Mouse (Mus musculus) stomach, embryonic 16.5 days (tissue): Measurements from ENCODE around the gene Col4a1. TPM values are rescaled to one million over a fixed set of nuclear protein-coding genes. Genes with fewer than 3 reads are reported as not detected.
A peak's percentile ranks its signal among the peaks of the same experiment; 100 is the strongest.

Source experiments
- ATAC-seq: fragments of 200-750 bp; cut with Nextera tagmentation; 2 replicates; pipeline ENCODE4 v1.8.0; 2017; ENCODE audit warnings: moderate number of reproducible peaks, moderate TSS enrichment; ENCODE audit not compliant: insufficient read depth, low FRiP score
- H3K27ac ChIP-seq: fragments of 300-500 bp; sonication (generic); 2 replicates; pipeline ENCODE4 v1.5.1; 2014; ENCODE audit warnings: low read length
- H3K27me3 ChIP-seq: fragments of 300-500 bp; sonication (generic); 2 replicates; pipeline ENCODE4 v1.6.1; 2014; ENCODE audit warnings: low read length, control low read depth, mixed read lengths; ENCODE audit not compliant: control insufficient read depth, insufficient read depth
- H3K36me3 ChIP-seq: fragments of 300-500 bp; sonication (generic); 2 replicates; pipeline ENCODE4 v1.6.1; 2014; ENCODE audit warnings: low read length; ENCODE audit not compliant: control insufficient read depth, insufficient read depth
- H3K4me1 ChIP-seq: fragments of 300-500 bp; sonication (generic); 2 replicates; pipeline ENCODE4 v1.6.1; 2014; ENCODE audit warnings: low read length, control low read depth, mixed read lengths; ENCODE audit not compliant: control insufficient read depth, insufficient read depth
- H3K4me2 ChIP-seq: fragments of 300-500 bp; sonication (generic); 2 replicates; pipeline ENCODE4 v1.6.1; 2014; ENCODE audit warnings: low read depth, low read length, mixed read lengths
- H3K4me3 ChIP-seq: fragments of 300-500 bp; sonication (generic); replicated peaks from 2 replicates; pipeline ENCODE4 v1.5.1; 2014; ENCODE audit warnings: mild to moderate bottlenecking, low read length
- H3K9ac ChIP-seq: fragments of 300-500 bp; sonication (generic); 2 replicates; pipeline ENCODE4 v1.6.1; 2014; ENCODE audit warnings: low read length
- H3K9me3 ChIP-seq: fragments of 300-500 bp; sonication (generic); replicated peaks from 2 replicates; pipeline ENCODE4 v1.6.1; 2016; ENCODE audit warnings: low read length, control low read depth; ENCODE audit not compliant: control insufficient read depth
- WGBS: fragments of 180-500 bp; shearing (Covaris S2); extraction: QIAGEN DNeasy Blood & Tissue Kit; methylation state at CpG from one replicate; pipeline ENCODE4 v1.1.7; 2014; 5-methylcytosine and 5-hydroxymethylcytosine counted together
- polyA plus RNA-seq: library from polyadenylated mRNA; unstranded; fragments of >200 nt; fragmentation: Nextera tagmentation; extraction: Ambion mirVana; gene quantifications from 2 replicates; pipeline ENCODE4 v1.2.1, GENCODE M21; 2015

Col4a1 gene
- polyA plus RNA-seq, 1 experiment from 2014 or later: 207 TPM

DNA sequence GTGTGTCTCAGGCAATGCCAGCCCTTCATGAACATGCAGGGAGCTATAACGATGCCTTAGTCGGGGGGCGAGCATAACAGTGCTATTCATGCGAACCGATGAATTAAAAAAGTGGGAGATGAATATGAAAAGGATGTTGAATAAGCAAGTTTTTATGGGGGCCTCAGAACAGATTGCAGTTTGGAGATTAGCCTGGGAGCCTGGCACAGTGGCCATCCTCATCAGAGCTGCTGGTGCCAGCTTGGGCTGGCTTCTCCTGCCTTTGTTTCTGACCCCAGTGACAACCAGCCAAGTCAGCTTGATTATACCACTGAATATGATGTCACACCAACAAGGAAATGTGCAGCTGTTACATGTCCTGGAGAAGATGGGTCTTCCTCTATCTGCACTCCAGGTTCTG, 23.7 kb upstream of the Col4a1 start:
- no peaks in the 10 kb centered on the region for H3K9me3 ChIP-seq
- H3K9ac ChIP-seq: no peak overlapping the region
- H3K27ac ChIP-seq: peak overlapping the region; percentile 7; the same call in 1 of the 2 replicates
- 89% methylated on average over 5 of the region's 5 CpGs for whole genome bisulfite sequencing
- H3K4me1 ChIP-seq: peaks cover 17% of the 10 kb centered on the region
- H3K36me3 ChIP-seq: no peaks in the 10 kb centered on the region
- H3K27me3 ChIP-seq: no peaks in the 10 kb centered on the region
- ATAC-seq: no peak
- H3K4me2 ChIP-seq: no peak overlapping the region
- no peak overlapping the region for H3K4me3 ChIP-seq

DNA sequence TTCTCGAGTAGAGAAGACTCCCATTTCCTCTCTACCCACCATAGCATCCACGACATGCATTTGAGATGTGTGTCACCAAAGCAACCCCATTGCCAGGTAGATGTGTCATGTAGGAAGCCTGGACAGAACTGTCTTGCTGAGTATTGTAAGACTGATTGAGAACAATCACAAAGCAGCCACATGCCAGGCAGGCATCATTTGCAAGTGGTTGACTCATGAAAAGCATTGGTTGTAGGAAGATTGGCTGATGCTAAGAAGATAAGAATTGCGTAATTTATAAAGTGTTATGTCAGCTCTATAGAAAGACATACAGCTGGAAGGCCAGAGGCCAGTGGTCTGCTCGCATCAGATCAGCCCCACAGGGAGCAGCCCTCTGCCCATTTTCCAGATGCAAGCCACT, 22.6 kb upstream of the Col4a1 start:
- Histone ChIP-seq H3K4me1 (peaks cover 19% of the 10 kb centered on the region), H3K9ac (no peak overlapping the region), H3K27ac (no peak overlapping the region), H3K36me3 (no peaks in the 10 kb centered on the region), H3K4me2 (no peak overlapping the region), H3K27me3 (no peaks in the 10 kb centered on the region), H3K4me3 (no peak overlapping the region), H3K9me3 (no peaks in the 10 kb centered on the region)
- no peak for ATAC-seq
- 80% methylated on average over 4 of the region's 4 CpGs for WGBS

DNA sequence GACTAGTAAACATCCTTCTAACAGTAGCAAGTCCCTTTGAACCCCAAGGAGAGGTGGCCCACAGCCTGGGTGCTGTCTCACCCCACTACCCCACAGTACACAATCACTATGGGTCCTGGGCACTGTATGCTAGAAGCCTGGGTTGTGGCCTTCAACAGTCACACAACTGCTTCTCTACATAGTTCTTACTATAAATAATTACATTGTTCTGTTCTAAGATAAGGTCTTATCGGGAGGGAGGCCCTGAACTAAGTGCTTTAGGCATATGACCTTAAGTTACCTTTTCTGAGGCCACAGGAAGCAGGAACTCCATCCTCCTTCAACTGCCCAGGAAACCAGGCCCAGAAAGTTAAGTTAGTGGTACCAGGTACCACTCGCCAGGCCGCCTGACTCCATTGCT, 21.9 kb upstream of the Col4a1 start:
- ATAC-seq: peak; percentile 31; the same call in 1 of the 2 replicates
- H3K9ac ChIP-seq: 0 out of 2 replicates have a peak overlapping the region, but pooled peaks have one; percentile 1
- H3K27ac ChIP-seq: no peak overlapping the region
- no peaks in the 10 kb centered on the region for H3K36me3 ChIP-seq
- no peaks in the 10 kb centered on the region for H3K9me3 ChIP-seq
- H3K27me3 ChIP-seq: no peaks in the 10 kb centered on the region
- no peak overlapping the region for H3K4me3 ChIP-seq
- 59% methylated on average over 3 of the region's 3 CpGs for WGBS
- no peak overlapping the region for H3K4me2 ChIP-seq
- peaks cover 21% of the 10 kb centered on the region for H3K4me1 ChIP-seq

DNA sequence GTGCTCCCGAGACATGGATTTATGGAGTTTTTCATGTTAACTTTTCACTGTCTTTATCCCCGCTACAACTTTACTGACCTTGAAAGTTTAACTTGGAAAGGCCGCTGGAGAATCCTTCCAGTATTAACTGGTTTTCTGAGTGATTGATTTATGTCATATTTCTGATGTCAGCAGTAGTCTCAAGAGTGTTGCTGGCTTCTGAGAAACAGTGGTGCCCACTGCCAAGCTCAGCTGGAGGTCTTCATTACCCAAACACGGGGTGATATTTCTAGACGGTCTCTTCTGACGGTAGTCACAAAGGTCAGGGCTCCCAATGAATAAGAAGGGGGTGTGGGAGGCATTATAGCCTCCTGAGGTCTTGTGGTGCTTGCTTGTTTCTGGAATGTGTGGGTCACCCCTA, 21.1 kb upstream of the Col4a1 start:
- no peak for ATAC-seq
- Histone ChIP-seq H3K4me1 (peaks cover 21% of the 10 kb centered on the region), H3K9ac (no peak overlapping the region), H3K9me3 (no peaks in the 10 kb centered on the region), H3K36me3 (no peaks in the 10 kb centered on the region), H3K27ac (no peak overlapping the region), H3K27me3 (no peaks in the 10 kb centered on the region), H3K4me3 (no peak overlapping the region), H3K4me2 (no peak overlapping the region)
- 78% methylated on average over 6 of the region's 6 CpGs for WGBS

DNA sequence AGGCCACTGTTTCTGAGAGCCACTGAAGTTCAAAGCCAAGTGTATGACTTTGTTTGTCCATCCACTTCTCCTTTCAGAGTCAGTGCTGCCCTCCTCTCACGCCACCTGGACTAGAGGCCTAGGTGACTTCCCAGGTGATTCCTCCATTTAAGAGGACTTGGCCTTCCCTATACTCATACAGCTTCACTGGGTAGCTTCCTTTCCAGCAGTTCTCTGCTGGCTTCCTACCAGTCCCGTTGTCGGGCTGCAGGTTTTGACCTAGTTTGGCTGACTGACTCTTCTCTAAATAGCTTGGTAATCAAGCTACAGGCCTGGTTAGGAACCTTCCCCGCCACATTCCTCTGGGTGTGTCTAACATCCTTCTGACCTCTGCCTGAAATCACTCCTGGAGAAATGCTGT, 18.9 kb upstream of the Col4a1 start:
- H3K27me3 ChIP-seq: no peaks in the 10 kb centered on the region
- H3K27ac ChIP-seq: no peak overlapping the region
- H3K36me3 ChIP-seq: no peaks in the 10 kb centered on the region
- ATAC-seq: no peak
- WGBS: 51% methylated on average over 4 of the region's 4 CpGs
- no peak overlapping the region for H3K4me2 ChIP-seq
- H3K9ac ChIP-seq: no peak overlapping the region
- H3K9me3 ChIP-seq: no peaks in the 10 kb centered on the region
- H3K4me3 ChIP-seq: no peak overlapping the region
- H3K4me1 ChIP-seq: peaks cover 35% of the 10 kb centered on the region

DNA sequence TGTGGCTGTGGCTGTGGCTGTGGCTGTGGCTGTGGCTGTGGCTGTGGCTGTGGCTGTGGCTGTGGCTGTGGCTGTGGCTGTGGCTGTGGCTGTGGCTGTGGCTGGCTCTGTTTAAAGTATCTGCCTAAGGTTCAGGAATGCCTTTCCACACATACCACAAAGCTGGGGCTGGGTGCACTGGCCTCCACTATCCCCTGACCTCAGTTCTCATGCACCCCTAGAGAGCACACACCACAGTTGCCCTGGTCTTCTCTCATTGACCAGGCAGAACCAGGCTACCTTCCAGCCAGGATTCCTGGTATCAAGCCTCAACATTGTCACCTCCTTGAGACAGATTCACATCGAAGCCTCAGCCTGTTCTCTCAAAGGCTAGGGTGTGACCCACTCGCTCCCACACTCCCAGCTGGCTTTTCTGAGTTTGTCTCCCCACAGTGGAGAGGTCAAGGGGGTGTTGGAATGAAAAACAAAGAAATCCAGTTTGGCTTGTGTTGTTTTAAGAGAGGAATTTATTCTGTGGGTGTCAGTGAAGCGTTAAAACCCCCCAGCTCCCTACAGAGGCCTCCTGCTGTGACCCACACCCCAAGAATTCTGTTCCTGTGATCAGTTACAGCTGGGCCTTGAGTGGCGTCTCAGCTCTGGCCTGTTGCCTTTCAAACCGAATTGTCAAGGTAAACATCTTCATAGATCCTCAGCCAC, 15.2 kb upstream of the Col4a1 start:
- Histone ChIP-seq H3K4me1 (peaks cover 29% of the 10 kb centered on the region), H3K36me3 (no peaks in the 10 kb centered on the region), H3K27me3 (no peaks in the 10 kb centered on the region), H3K4me3 (no peak overlapping the region), H3K27ac (peak overlapping the region; percentile 75), H3K9ac (0 out of 2 replicates have a peak overlapping the region, but pooled peaks have one; percentile 35), H3K9me3 (no peaks in the 10 kb centered on the region), H3K4me2 (no peak overlapping the region)
- no peak for ATAC-seq
- WGBS: 42% methylated on average over 5 of the region's 5 CpGs

DNA sequence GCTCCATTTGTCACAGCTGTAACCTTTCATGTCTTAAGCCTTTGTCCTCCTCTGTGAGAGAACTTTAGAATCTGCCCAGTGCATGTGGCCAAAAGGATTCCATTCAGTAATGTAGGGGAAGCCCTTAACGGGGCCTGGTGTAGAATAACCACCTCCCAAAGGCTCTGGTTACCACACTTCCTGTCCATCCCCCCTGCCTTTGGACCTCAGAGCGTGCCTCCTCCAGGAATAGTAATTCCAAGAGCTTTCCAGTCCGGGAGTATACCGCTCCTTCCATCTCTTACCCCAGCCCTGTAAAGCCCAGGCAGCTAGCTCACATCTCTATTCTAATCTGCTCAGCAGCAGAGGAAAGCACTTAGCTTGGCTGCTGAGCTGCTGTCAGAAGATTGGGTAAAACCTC, 14.7 kb upstream of the Col4a1 start:
- ATAC-seq: peak; percentile 72; the same call in 1 of the 2 replicates
- H3K27ac ChIP-seq: peak overlapping the region; percentile 75
- H3K9ac ChIP-seq: 0 out of 2 replicates have a peak overlapping the region, but pooled peaks have one; percentile 35
- H3K36me3 ChIP-seq: no peaks in the 10 kb centered on the region
- no peaks in the 10 kb centered on the region for H3K9me3 ChIP-seq
- H3K27me3 ChIP-seq: no peaks in the 10 kb centered on the region
- peaks cover 29% of the 10 kb centered on the region for H3K4me1 ChIP-seq
- no peak overlapping the region for H3K4me3 ChIP-seq
- 33% methylated on average over 4 of the region's 4 CpGs for WGBS
- no peak overlapping the region for H3K4me2 ChIP-seq

DNA sequence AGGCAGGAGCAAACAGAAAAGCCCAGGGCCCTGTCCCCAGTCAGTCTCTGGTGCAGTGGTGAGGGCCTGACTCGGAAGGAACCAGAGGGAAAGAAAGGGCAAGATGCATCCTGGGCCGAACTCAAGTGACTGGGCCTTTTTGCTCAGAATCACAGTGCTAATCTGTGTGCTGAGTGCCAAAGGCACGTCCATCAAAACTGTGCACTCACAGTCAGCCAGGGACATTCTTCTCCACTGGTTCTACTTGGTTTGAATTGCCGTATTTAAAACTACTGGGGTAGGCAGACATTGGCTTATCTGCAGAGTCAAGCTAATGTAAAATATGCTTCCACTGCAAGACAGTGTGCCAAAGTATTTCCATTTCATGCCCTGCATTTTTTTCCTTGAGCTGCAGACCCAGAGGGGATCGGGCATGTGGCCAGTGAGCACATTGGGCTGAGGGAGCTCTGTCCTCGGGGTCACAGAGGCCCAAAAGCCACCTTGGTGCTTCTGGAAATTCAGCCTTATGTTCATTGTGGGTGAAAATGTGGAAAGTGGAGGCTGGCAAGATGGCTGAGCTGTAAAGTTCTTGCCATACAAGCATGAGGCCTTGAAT, 12.3 kb upstream of the Col4a1 start:
- 0 out of 2 replicates have a peak overlapping the region, but pooled peaks have one; percentile 6 for H3K9ac ChIP-seq
- H3K4me2 ChIP-seq: no peak overlapping the region
- H3K27me3 ChIP-seq: no peaks in the 10 kb centered on the region
- H3K36me3 ChIP-seq: no peaks in the 10 kb centered on the region
- peaks cover 24% of the 10 kb centered on the region for H3K4me1 ChIP-seq
- WGBS: 77% methylated on average over 6 of the region's 6 CpGs
- H3K4me3 ChIP-seq: no peak overlapping the region
- no peak overlapping the region; the same call in 1 of the 2 replicates for H3K27ac ChIP-seq
- no peaks in the 10 kb centered on the region for H3K9me3 ChIP-seq
- ATAC-seq: no peak

DNA sequence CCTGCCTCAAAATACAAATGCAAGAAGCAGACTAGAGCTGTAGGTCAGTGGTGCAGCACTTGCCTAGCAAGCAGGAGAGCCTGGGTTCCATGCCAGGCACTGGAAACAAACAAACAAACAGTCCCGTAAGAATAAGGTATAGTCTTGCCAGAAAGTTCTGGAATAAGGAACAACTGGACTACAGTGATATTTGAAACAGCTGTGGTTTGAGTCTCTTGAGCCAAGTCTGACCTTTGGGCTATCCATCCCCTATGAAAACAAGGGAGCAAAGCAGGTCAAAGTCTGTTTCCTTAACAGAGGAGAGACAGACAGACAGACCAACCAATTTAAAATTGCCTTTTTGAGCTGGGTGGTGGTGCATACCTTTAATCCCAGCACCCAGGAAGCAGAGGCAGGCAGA, 11.1 kb upstream of the Col4a1 start:
- Histone ChIP-seq H3K4me2 (no peak overlapping the region), H3K9ac (no peak overlapping the region), H3K27ac (peak overlapping the region; percentile 34; the same call in 1 of the 2 replicates), H3K9me3 (no peaks in the 10 kb centered on the region), H3K4me3 (no peak overlapping the region), H3K4me1 (peaks cover 21% of the 10 kb centered on the region), H3K36me3 (no peaks in the 10 kb centered on the region), H3K27me3 (no peaks in the 10 kb centered on the region)
- WGBS: 59% methylated on average over 1 of the region's 1 CpGs
- ATAC-seq: no peak
